Mouse (Mus musculus) limb, embryonic 14.5 days (tissue): ENCODE data around the gene Smg5. TPM values are rescaled to one million over a fixed set of nuclear protein-coding genes. Genes with fewer than 3 reads are reported as not detected.

Experiments
- ATAC-seq: fragments of 200-750 bp; cut with Nextera tagmentation; 2 replicates; pipeline ENCODE4 v1.8.0; 2017; ENCODE audit warnings: low read depth, moderate number of reproducible peaks, moderate TSS enrichment; ENCODE audit not compliant: low FRiP score
- DNase-seq: peaks from one replicate; pipeline ENCODE4 v3.0.0-alpha.2; 2015; ENCODE audit warnings: low spot score
- H3K27ac ChIP-seq: fragments of 300-500 bp; sonication (generic); replicated peaks from 2 replicates; pipeline ENCODE4 v1.5.1; 2014; ENCODE audit warnings: low read depth, mild to moderate bottlenecking, low read length, moderate library complexity, mixed read lengths
- H3K27me3 ChIP-seq: fragments of 300-500 bp; sonication (generic); 2 replicates; pipeline ENCODE4 v1.6.1; 2014; ENCODE audit warnings: low read length, mixed read lengths; ENCODE audit not compliant: control insufficient read depth, insufficient read depth
- H3K36me3 ChIP-seq: fragments of 300-500 bp; sonication (generic); 2 replicates; pipeline ENCODE4 v1.6.1; 2014; ENCODE audit warnings: mild to moderate bottlenecking, low read length, moderate library complexity, mixed read lengths; ENCODE audit not compliant: control insufficient read depth, insufficient read depth
- H3K4me1 ChIP-seq: fragments of 300-500 bp; sonication (generic); 2 replicates; pipeline ENCODE4 v1.6.1; 2014; ENCODE audit warnings: antibody characterized with exemption, low read length, mixed read lengths; ENCODE audit not compliant: control insufficient read depth, insufficient read depth
- H3K4me2 ChIP-seq: fragments of 300-500 bp; sonication (generic); replicated peaks from 2 replicates; pipeline ENCODE4 v1.6.1; 2014; ENCODE audit warnings: low read depth, mild to moderate bottlenecking, low read length, moderate library complexity; ENCODE audit not compliant: severe bottlenecking
- H3K4me3 ChIP-seq: fragments of 300-500 bp; sonication (generic); replicated peaks from 2 replicates; pipeline ENCODE4 v1.5.1; 2014; ENCODE audit warnings: low read length
- H3K9ac ChIP-seq: fragments of 300-500 bp; sonication (generic); 2 replicates; pipeline ENCODE4 v1.6.1; 2014; ENCODE audit warnings: mild to moderate bottlenecking, low read depth, low read length, moderate library complexity; ENCODE audit not compliant: severe bottlenecking
- H3K9me3 ChIP-seq: fragments of 300-500 bp; sonication (generic); 2 replicates; pipeline ENCODE4 v1.6.1; 2016; ENCODE audit warnings: low read length; ENCODE audit not compliant: control insufficient read depth
- POLR2A ChIP-seq: fragments of 200-500 bp; IDR thresholded peaks from 2 replicates; pipeline ENCODE4 v1.8.0; 2012; ENCODE audit warnings: inconsistent platforms, mild to moderate bottlenecking, moderate library complexity, borderline replicate concordance; ENCODE audit not compliant: insufficient read depth, insufficient read length; ENCODE audit errors: extremely low read depth
- WGBS: fragments of 180-500 bp; shearing (Covaris S2); extraction: QIAGEN DNeasy Blood & Tissue Kit; methylation state at CpG from one replicate; pipeline ENCODE4 v1.1.7; 2014; 5-methylcytosine and 5-hydroxymethylcytosine counted together
- polyA plus RNA-seq, 2 experiments: library from polyadenylated mRNA; depleted of rRNA in 1 of 2; stranded (reverse) in 1 of 2; unstranded in 1 of 2; fragments of >200 nt; fragmentation: Nextera tagmentation in 1 of 2; extraction: Ambion mirVana in 1 of 2; gene quantifications; 2 replicates each; pipeline versions ENCODE4 v1.2.1 to v1.2.3; 2012 to 2014

The Smg5 gene
- polyA plus RNA-seq, 2 experiments: 33.8 to 83.3 TPM

DNA sequence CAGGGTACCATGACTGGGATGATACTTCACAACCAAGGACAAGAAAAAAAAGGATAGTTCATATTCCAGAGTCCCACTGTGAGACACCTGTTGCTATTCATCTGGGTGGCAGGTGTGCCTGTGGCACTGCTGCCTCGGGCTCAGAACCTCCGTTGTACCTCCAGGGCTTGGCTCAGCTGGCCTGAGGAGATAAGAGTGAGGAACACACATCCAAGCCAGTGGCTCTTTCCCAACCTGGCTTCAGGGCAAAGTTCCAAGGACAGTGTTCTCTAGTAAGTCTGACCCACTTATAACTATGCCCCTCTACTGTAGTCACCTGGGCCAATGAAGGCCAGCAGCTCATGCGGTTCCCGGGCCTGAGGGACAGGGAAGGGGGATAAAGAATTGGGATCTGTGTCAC lies 75.6 kb downstream of the Smg5 start:
- no peak overlapping the region for H3K4me3 ChIP-seq
- no peak for DNase-seq
- 85% methylated on average over 4 of the region's 4 CpGs for WGBS
- no peaks in the 10 kb centered on the region for H3K27me3 ChIP-seq
- H3K9ac ChIP-seq: no peak overlapping the region
- ATAC-seq: no peak
- no peak overlapping the region for H3K27ac ChIP-seq
- H3K4me2 ChIP-seq: no peak overlapping the region
- peaks cover 48% of the 10 kb centered on the region for H3K36me3 ChIP-seq
- no peaks in the 10 kb centered on the region for H3K9me3 ChIP-seq
- peaks cover 10% of the 10 kb centered on the region; the same call in 1 of the 2 replicates for H3K4me1 ChIP-seq
- no peak for TF ChIP-seq POLR2A

Other genes with a start within 250 kb of the Smg5 start
- 58.7 and 79.0 TPM in 2 replicates for gene Mef2d, start 193.9 kb upstream of the Smg5 start, polyA plus RNA-seq (2012; rRNA removed)
- 27.4 and 29.6 TPM in 2 replicates for gene Mef2d, start 193.9 kb upstream of the Smg5 start, polyA plus RNA-seq (2014; fragmentation: Nextera tagmentation; extraction: Ambion mirVana)
- 10.5 and 11.0 TPM in 2 replicates for gene Rhbg, start 81.6 kb upstream of the Smg5 start, polyA plus RNA-seq (2012; rRNA removed)
- 17.0 and 17.2 TPM in 2 replicates for gene Rhbg, start 81.6 kb upstream of the Smg5 start, polyA plus RNA-seq (2014; fragmentation: Nextera tagmentation; extraction: Ambion mirVana)
- gene Gm38392, start 49.0 kb upstream of the Smg5 start, polyA plus RNA-seq (2012; rRNA removed): 0.77 TPM in 1 of 2 replicates, not detected in the other
- 0.65 and 5.4 TPM in 2 replicates for gene Gm38392, start 49.0 kb upstream of the Smg5 start, polyA plus RNA-seq (2014; fragmentation: Nextera tagmentation; extraction: Ambion mirVana)
- gene Tsacc, start 39.3 kb upstream of the Smg5 start, polyA plus RNA-seq (2012; rRNA removed): 4.3 and 8.6 TPM in 2 replicates
- gene Tsacc, start 39.3 kb upstream of the Smg5 start, polyA plus RNA-seq (2014; fragmentation: Nextera tagmentation; extraction: Ambion mirVana): 9.4 and 14.3 TPM in 2 replicates
- gene Cct3, start 39.1 kb upstream of the Smg5 start, polyA plus RNA-seq (2012; rRNA removed): 285 and 326 TPM in 2 replicates
- 476 and 516 TPM in 2 replicates for gene Cct3, start 39.1 kb upstream of the Smg5 start, polyA plus RNA-seq (2014; fragmentation: Nextera tagmentation; extraction: Ambion mirVana)
- 131 and 152 TPM in 2 replicates for gene Glmp, start 11.2 kb upstream of the Smg5 start, polyA plus RNA-seq (2012; rRNA removed)
- 127 and 130 TPM in 2 replicates for gene Glmp, start 11.2 kb upstream of the Smg5 start, polyA plus RNA-seq (2014; fragmentation: Nextera tagmentation; extraction: Ambion mirVana)
- gene Tmem79, start 112 bp upstream of the Smg5 start, polyA plus RNA-seq (2012; rRNA removed): 14.3 and 14.4 TPM in 2 replicates
- gene Tmem79, start 112 bp upstream of the Smg5 start, polyA plus RNA-seq (2014; fragmentation: Nextera tagmentation; extraction: Ambion mirVana): 19.2 and 22.3 TPM in 2 replicates
- gene Paqr6, start 28.3 kb downstream of the Smg5 start, polyA plus RNA-seq (2012; rRNA removed): 15.9 and 17.2 TPM in 2 replicates
- gene Paqr6, start 28.3 kb downstream of the Smg5 start, polyA plus RNA-seq (2014; fragmentation: Nextera tagmentation; extraction: Ambion mirVana): 13.9 and 15.1 TPM in 2 replicates
- gene Bglap3, start 36.5 kb downstream of the Smg5 start, polyA plus RNA-seq (2012; rRNA removed): 2.0 and 2.2 TPM in 2 replicates
- gene Bglap3, start 36.5 kb downstream of the Smg5 start, polyA plus RNA-seq (2014; fragmentation: Nextera tagmentation; extraction: Ambion mirVana): 1.7 and 2.5 TPM in 2 replicates
- gene Bglap2, start 42.4 kb downstream of the Smg5 start, polyA plus RNA-seq (2012; rRNA removed): 0.52 and 0.60 TPM in 2 replicates
- 0.77 and 1.9 TPM in 2 replicates for gene Bglap2, start 42.4 kb downstream of the Smg5 start, polyA plus RNA-seq (2014; fragmentation: Nextera tagmentation; extraction: Ambion mirVana)
- 0.94 and 1.00 TPM in 2 replicates for gene Bglap, start 48.2 kb downstream of the Smg5 start, polyA plus RNA-seq (2012; rRNA removed)
- 1.7 and 3.1 TPM in 2 replicates for gene Bglap, start 48.2 kb downstream of the Smg5 start, polyA plus RNA-seq (2014; fragmentation: Nextera tagmentation; extraction: Ambion mirVana)
- gene Pmf1, start 74.1 kb downstream of the Smg5 start, polyA plus RNA-seq (2012; rRNA removed): 99.9 and 108 TPM in 2 replicates
- 109 and 114 TPM in 2 replicates for gene Pmf1, start 74.1 kb downstream of the Smg5 start, polyA plus RNA-seq (2014; fragmentation: Nextera tagmentation; extraction: Ambion mirVana)
- 21.2 and 24.0 TPM in 2 replicates for gene Slc25a44, start 88.9 kb downstream of the Smg5 start, polyA plus RNA-seq (2012; rRNA removed)
- 18.0 and 19.1 TPM in 2 replicates for gene Slc25a44, start 88.9 kb downstream of the Smg5 start, polyA plus RNA-seq (2014; fragmentation: Nextera tagmentation; extraction: Ambion mirVana)
- 13.5 and 16.0 TPM in 2 replicates for gene Sema4a, start 124.9 kb downstream of the Smg5 start, polyA plus RNA-seq (2012; rRNA removed)
- gene Sema4a, start 124.9 kb downstream of the Smg5 start, polyA plus RNA-seq (2014; fragmentation: Nextera tagmentation; extraction: Ambion mirVana): 12.9 and 14.4 TPM in 2 replicates
- 238 and 364 TPM in 2 replicates for gene Lmna, start 173.7 kb downstream of the Smg5 start, polyA plus RNA-seq (2012; rRNA removed)
- gene Lmna, start 173.7 kb downstream of the Smg5 start, polyA plus RNA-seq (2014; fragmentation: Nextera tagmentation; extraction: Ambion mirVana): 378 and 402 TPM in 2 replicates
- gene Mex3a, start 196.1 kb downstream of the Smg5 start, polyA plus RNA-seq (2012; rRNA removed): 49.3 and 60.8 TPM in 2 replicates
- gene Mex3a, start 196.1 kb downstream of the Smg5 start, polyA plus RNA-seq (2014; fragmentation: Nextera tagmentation; extraction: Ambion mirVana): 26.7 and 33.1 TPM in 2 replicates
- gene Rab25, start 212.0 kb downstream of the Smg5 start, polyA plus RNA-seq (2012; rRNA removed): 27.0 and 35.0 TPM in 2 replicates
- gene Rab25, start 212.0 kb downstream of the Smg5 start, polyA plus RNA-seq (2014; fragmentation: Nextera tagmentation; extraction: Ambion mirVana): 52.7 and 70.4 TPM in 2 replicates
- gene Lamtor2, start 216.8 kb downstream of the Smg5 start, polyA plus RNA-seq (2012; rRNA removed): 92.5 and 117 TPM in 2 replicates
- 100 and 103 TPM in 2 replicates for gene Lamtor2, start 216.8 kb downstream of the Smg5 start, polyA plus RNA-seq (2014; fragmentation: Nextera tagmentation; extraction: Ambion mirVana)
- gene Ubqln4, start 217.5 kb downstream of the Smg5 start, polyA plus RNA-seq (2012; rRNA removed): 90.4 and 112 TPM in 2 replicates
- 52.5 and 57.8 TPM in 2 replicates for gene Ubqln4, start 217.5 kb downstream of the Smg5 start, polyA plus RNA-seq (2014; fragmentation: Nextera tagmentation; extraction: Ambion mirVana)
- gene Ssr2, start 239.6 kb downstream of the Smg5 start, polyA plus RNA-seq (2012; rRNA removed): 422 and 466 TPM in 2 replicates
- gene Ssr2, start 239.6 kb downstream of the Smg5 start, polyA plus RNA-seq (2014; fragmentation: Nextera tagmentation; extraction: Ambion mirVana): 307 and 325 TPM in 2 replicates